Mouse (Mus musculus): ENCODE data around the gene Lrrc20. TPM values are rescaled to one million over a fixed set of nuclear protein-coding genes. Genes with fewer than 3 reads are reported as not detected.
A peak's percentile ranks its signal among the peaks of the same experiment; 100 is the strongest.
"Not testable (repeated sequence)": the region's sequence is repeated elsewhere in the genome, so short reads cannot be mapped to it uniquely, and the experiment has no call there.

Gene Lrrc20
- polyA plus RNA-seq, 1 experiment: 11.8 TPM

DNA sequence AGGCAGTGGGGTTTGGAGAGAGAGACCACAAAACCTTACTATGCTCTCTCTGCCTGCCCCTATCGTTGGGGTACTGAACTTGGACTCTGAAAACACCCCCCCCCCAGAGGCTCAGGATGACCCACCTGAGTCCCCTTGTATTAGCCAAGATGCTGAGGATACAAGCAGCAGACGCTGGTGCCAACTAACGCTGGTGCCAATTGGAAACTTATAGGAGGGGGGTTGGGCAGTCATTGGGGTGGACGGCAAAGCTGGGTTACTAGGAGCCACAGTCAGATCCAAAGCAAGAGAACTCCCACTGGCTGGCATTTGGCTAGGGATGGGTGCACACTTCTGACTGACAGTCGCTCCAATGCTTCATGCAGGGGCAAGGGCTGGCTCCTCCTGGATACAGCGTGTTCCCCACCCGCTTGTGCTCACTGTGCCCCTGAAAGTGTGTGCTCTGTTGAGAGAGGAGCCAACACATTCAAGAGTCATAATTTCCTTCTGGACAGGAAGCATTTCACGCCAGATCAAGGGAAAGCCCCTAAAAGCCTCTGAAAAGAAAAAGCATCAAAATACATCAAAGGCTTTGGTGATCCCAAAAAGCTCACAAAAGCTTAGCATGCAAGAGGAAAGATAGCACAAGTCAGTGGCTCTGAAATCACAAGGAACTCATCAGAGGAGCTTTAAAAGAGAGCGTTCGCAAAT lies 128.9 kb downstream of the Lrrc20 start:
- no peaks in the 10 kb centered on the region for H3K36me3 ChIP-seq (ENCODE audit: control insufficient read depth, insufficient read depth)
- H3ac ChIP-seq (ENCODE audit: control insufficient read depth, insufficient read length, low read depth): no peak overlapping the region
- H3K27me3 ChIP-seq (ENCODE audit: control insufficient read depth, insufficient read depth, insufficient read length): peaks cover 5% of the 10 kb centered on the region
- H3K4me3 ChIP-seq (ENCODE audit: insufficient read depth, poor library complexity, severe bottlenecking): no peak overlapping the region
- H3K79me2 ChIP-seq (ENCODE audit: control insufficient read depth, insufficient read depth): no peaks in the 10 kb centered on the region
- TF ChIP-seq MYOD1 (IDR thresholded peaks at IDR 0.05; ENCODE audit: control insufficient read depth, insufficient read length, low read depth) (no peak), MYOG (IDR thresholded peaks at IDR 0.05; ENCODE audit: control insufficient read depth, extremely low read depth, insufficient read length) (no peak), MAX (IDR thresholded peaks at IDR 0.05) (no peak), USF1 (IDR thresholded peaks at IDR 0.05; ENCODE audit: low read depth) (no peak)
- H3K79me3 ChIP-seq (ENCODE audit: low read depth): no peaks in the 10 kb centered on the region

DNA sequence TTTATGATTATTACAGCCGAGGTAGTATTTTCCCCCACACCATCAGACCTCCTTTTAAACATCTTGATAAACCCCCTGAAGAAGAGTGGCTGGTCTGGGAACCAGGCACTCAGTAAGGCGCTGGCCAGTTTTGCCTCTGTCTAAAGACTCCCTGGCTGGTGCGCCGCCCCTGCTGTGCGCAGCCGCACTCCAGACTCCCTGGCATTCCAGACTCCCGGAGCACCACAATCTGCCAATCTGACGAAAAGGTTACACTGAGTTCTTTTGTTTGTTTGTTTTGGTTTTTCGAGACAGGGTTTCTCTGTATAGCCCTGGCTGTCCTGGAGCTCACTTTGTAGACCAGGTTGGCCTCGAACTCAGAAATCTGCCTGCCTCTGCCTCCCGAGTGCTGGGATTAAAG lies 129.8 kb downstream of the Lrrc20 start:
- H3K27me3 ChIP-seq (ENCODE audit: control insufficient read depth, insufficient read depth, insufficient read length); H3K36me3 ChIP-seq (ENCODE audit: control insufficient read depth, insufficient read depth); H3ac ChIP-seq (ENCODE audit: control insufficient read depth, insufficient read length, low read depth); H3K79me3 ChIP-seq (ENCODE audit: low read depth); H3K79me2 ChIP-seq (ENCODE audit: control insufficient read depth, insufficient read depth); H3K4me3 ChIP-seq (ENCODE audit: insufficient read depth, poor library complexity, severe bottlenecking): not testable (repeated sequence)

DNA sequence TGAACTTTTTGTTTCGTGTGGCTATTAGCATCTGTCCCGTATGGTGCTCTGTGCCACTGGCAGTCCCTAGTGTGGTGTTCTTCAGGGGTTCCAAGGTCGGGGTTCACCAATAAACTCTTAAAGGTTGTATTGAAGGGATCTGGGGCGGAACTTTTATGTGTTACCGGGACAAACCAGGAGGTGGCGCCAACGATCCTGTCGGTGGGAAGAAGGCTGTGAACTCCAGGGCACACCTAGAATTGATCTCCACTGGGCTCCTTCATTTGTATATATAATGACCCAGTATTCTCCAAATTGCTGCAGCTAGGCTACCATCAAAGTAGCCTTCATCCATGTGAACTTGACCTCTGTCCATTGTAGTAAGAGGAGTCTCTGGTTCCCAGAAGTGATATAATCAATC lies 130.2 kb downstream of the Lrrc20 start:
- Histone ChIP-seq H3K36me3 (ENCODE audit: control insufficient read depth, insufficient read depth) (no peaks in the 10 kb centered on the region), H3K4me3 (ENCODE audit: insufficient read depth, poor library complexity, severe bottlenecking) (no peak overlapping the region), H3K79me2 (ENCODE audit: control insufficient read depth, insufficient read depth) (no peaks in the 10 kb centered on the region), H3K27me3 (ENCODE audit: control insufficient read depth, insufficient read depth, insufficient read length) (peaks cover 5% of the 10 kb centered on the region), H3K79me3 (ENCODE audit: low read depth) (no peaks in the 10 kb centered on the region), H3ac (ENCODE audit: control insufficient read depth, insufficient read length, low read depth) (no peak overlapping the region)
- TF ChIP-seq USF1 (IDR thresholded peaks at IDR 0.05; ENCODE audit: low read depth) (no peak), MYOD1 (IDR thresholded peaks at IDR 0.05; ENCODE audit: control insufficient read depth, insufficient read length, low read depth) (no peak), CTCF (IDR thresholded peaks at IDR 0.05; ENCODE audit: control insufficient read depth, insufficient read depth, insufficient read length) (peak; percentile 49), FOSL1 (IDR thresholded peaks at IDR 0.05; ENCODE audit: insufficient read depth, low read length, poor library complexity, severe bottlenecking) (no peak)

DNA sequence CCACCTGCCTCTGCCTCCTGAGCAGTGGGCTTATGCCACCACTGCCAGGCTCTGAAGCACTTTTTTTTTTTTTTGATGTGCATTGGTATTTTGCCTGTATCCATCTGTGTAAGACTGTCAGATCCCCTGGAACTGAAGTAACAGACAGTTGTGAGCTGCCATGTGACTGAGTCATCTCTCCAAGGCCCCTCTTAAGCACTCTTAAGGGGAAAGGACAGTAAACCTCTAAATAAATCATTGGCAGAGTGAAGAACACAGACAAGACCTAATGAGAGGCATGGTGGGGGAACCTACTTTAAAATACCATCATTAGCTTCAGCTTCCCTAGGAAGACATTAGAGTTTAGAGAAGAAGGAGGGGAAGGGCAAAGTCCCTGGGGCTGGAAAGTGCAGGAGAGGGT lies 132.6 kb downstream of the Lrrc20 start:
- Histone ChIP-seq H3K4me3 (ENCODE audit: insufficient read depth, poor library complexity, severe bottlenecking) (no peak overlapping the region), H3K36me3 (ENCODE audit: control insufficient read depth, insufficient read depth) (no peaks in the 10 kb centered on the region), H3ac (ENCODE audit: control insufficient read depth, insufficient read length, low read depth) (no peak overlapping the region), H3K27me3 (ENCODE audit: control insufficient read depth, insufficient read depth, insufficient read length) (peaks cover 5% of the 10 kb centered on the region), H3K79me2 (ENCODE audit: control insufficient read depth, insufficient read depth) (no peaks in the 10 kb centered on the region), H3K79me3 (ENCODE audit: low read depth) (no peaks in the 10 kb centered on the region)
- TF ChIP-seq CEBPB (IDR thresholded peaks at IDR 0.05; ENCODE audit: low read depth) (no peak), USF1 (IDR thresholded peaks at IDR 0.05; ENCODE audit: low read depth) (no peak), MYOG (IDR thresholded peaks at IDR 0.05; ENCODE audit: control insufficient read depth, extremely low read depth, insufficient read length) (no peak), MYOD1 (IDR thresholded peaks at IDR 0.05; ENCODE audit: control insufficient read depth, insufficient read length, low read depth) (no peak), MAX (IDR thresholded peaks at IDR 0.05) (no peak), CTCF (IDR thresholded peaks at IDR 0.05; ENCODE audit: control insufficient read depth, insufficient read depth, insufficient read length) (no peak)

DNA sequence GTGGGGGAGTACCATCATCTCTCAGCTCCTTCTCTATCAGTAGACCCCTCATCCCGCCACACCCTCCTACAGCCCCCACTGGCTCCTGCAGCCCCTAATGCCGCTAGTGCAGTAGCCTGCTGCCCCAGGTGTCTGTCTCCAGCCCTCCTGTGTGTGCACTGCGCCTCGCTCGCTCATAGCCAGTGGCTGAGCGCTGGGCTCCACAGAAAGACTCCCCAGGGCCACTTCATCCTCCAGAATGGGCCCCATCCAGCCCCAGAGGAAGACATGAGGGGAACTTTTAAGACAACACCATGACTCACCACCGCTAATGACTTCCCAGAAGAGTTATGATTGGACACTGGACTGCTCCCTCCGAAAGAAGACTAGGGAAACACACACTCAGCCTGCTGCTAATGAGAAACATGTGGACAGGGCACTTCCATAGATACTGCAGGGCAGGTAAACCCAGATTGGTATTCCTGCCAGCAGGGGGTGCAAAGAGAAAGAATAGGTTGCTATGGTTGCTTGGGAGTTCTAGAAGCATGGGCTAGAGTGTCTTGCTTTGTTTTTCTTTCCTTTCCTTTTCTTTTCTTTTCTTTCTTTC lies 135.1 kb downstream of the Lrrc20 start:
- TF ChIP-seq CTCF (IDR thresholded peaks at IDR 0.05; ENCODE audit: control insufficient read depth, insufficient read depth, insufficient read length) (no peak), USF1 (IDR thresholded peaks at IDR 0.05; ENCODE audit: low read depth) (no peak), MYOG (IDR thresholded peaks at IDR 0.05; ENCODE audit: control insufficient read depth, extremely low read depth, insufficient read length) (no peak), CEBPB (IDR thresholded peaks at IDR 0.05; ENCODE audit: low read depth) (no peak), MAX (IDR thresholded peaks at IDR 0.05) (no peak), MYOD1 (IDR thresholded peaks at IDR 0.05; ENCODE audit: control insufficient read depth, insufficient read length, low read depth) (no peak), FOSL1 (IDR thresholded peaks at IDR 0.05; ENCODE audit: insufficient read depth, low read length, poor library complexity, severe bottlenecking) (no peak)
- no peaks in the 10 kb centered on the region for H3K27me3 ChIP-seq (ENCODE audit: control insufficient read depth, insufficient read depth, insufficient read length)
- no peak overlapping the region for H3K4me3 ChIP-seq (ENCODE audit: insufficient read depth, poor library complexity, severe bottlenecking)
- H3K79me2 ChIP-seq (ENCODE audit: control insufficient read depth, insufficient read depth): no peaks in the 10 kb centered on the region
- no peak overlapping the region for H3ac ChIP-seq (ENCODE audit: control insufficient read depth, insufficient read length, low read depth)
- H3K79me3 ChIP-seq (ENCODE audit: low read depth): no peaks in the 10 kb centered on the region
- no peaks in the 10 kb centered on the region for H3K36me3 ChIP-seq (ENCODE audit: control insufficient read depth, insufficient read depth)

DNA sequence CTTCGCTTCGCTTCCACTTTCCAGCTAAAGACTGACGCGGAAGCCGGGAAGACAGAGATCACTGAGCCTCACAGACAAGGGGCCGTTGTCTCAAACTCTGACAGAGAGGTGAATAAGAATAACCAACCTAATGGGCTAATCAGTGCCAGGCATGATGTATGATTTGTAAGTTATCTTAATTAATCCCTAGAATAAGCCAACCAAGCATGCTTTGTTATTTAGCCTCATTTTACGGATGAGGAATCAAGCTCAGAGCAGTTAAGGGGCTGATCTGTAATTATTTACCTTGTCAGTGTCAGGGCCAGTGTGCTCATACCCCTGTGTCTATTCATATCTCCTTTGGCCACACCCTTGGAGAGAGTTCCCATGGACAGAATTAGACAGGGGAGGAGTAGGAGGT lies 138.7 kb downstream of the Lrrc20 start:
- TF ChIP-seq MYOG (IDR thresholded peaks at IDR 0.05; ENCODE audit: control insufficient read depth, extremely low read depth, insufficient read length) (no peak), MAX (IDR thresholded peaks at IDR 0.05) (no peak), USF1 (IDR thresholded peaks at IDR 0.05; ENCODE audit: low read depth) (no peak), FOSL1 (IDR thresholded peaks at IDR 0.05; ENCODE audit: insufficient read depth, low read length, poor library complexity, severe bottlenecking) (no peak), MYOD1 (IDR thresholded peaks at IDR 0.05; ENCODE audit: control insufficient read depth, insufficient read length, low read depth) (no peak), CEBPB (IDR thresholded peaks at IDR 0.05; ENCODE audit: low read depth) (no peak), CTCF (IDR thresholded peaks at IDR 0.05; ENCODE audit: control insufficient read depth, insufficient read depth, insufficient read length) (no peak)
- Histone ChIP-seq H3K79me3 (ENCODE audit: low read depth) (no peaks in the 10 kb centered on the region), H3K36me3 (ENCODE audit: control insufficient read depth, insufficient read depth) (no peaks in the 10 kb centered on the region), H3ac (ENCODE audit: control insufficient read depth, insufficient read length, low read depth) (no peak overlapping the region), H3K79me2 (ENCODE audit: control insufficient read depth, insufficient read depth) (no peaks in the 10 kb centered on the region), H3K27me3 (ENCODE audit: control insufficient read depth, insufficient read depth, insufficient read length) (no peaks in the 10 kb centered on the region), H3K4me3 (ENCODE audit: insufficient read depth, poor library complexity, severe bottlenecking) (no peak overlapping the region)
